Mouse (Mus musculus) cortical plate, adult 2 months (tissue): ENCODE data around the gene Trim50. TPM values are rescaled to one million over a fixed set of nuclear protein-coding genes. Genes with fewer than 3 reads are reported as not detected.

Source experiments
- H3K27ac ChIP-seq: fragments of 200-500 bp; 2 replicates; pipeline ENCODE4 v1.5.1; 2012; ENCODE audit warnings: low read length, control low read depth, inconsistent platforms; ENCODE audit not compliant: insufficient read depth
- H3K4me1 ChIP-seq: fragments of 200-500 bp; 2 replicates; pipeline ENCODE4 v1.6.1; 2011; ENCODE audit warnings: low read length; ENCODE audit not compliant: control insufficient read depth, insufficient read depth
- H3K4me3 ChIP-seq: fragments of 200-500 bp; 2 replicates; pipeline ENCODE4 v1.5.1; 2011; ENCODE audit warnings: mild to moderate bottlenecking, low read length, control low read depth; ENCODE audit not compliant: insufficient read depth
- CTCF ChIP-seq: fragments of 200-500 bp; IDR thresholded peaks from 2 replicates; pipeline ENCODE4 v1.5.1; 2011; ENCODE audit warnings: mild to moderate bottlenecking, control low read depth, low read length; ENCODE audit not compliant: insufficient read depth; ENCODE audit errors: extremely low read depth
- POLR2A ChIP-seq: fragments of 200-500 bp; IDR thresholded peaks from 2 replicates; pipeline ENCODE4 v1.6.1; 2011; ENCODE audit warnings: mild to moderate bottlenecking, low read length, control low read depth; ENCODE audit not compliant: insufficient read depth; ENCODE audit errors: extremely low read depth
- polyA plus RNA-seq: library from polyadenylated mRNA; depleted of rRNA; stranded (reverse); fragments of >200 nt; gene quantifications from 2 replicates; pipeline ENCODE4 v1.2.3, GENCODE M21; 2012; rRNA removed

Gene Trim50
- not detected in 2 replicates for polyA plus RNA-seq

DNA sequence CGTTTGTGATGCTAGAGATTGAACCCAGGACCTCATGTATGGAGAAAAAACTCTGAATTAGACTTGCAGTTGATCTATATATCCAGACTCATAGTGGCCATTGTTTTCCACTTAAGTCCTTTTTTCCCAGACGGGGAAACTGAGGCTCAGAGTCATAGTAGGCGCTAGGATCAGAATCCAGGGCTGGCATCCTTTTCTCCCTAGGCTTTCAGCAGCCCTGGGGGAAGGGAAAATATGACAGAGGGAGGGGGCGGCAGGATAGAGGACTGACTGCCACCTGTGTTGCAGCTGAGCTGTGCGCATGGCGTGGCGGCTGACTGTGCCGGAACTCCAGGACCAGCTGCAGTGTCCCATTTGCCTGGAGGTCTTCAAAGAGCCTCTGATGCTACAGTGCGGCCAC lies at the start of gene Trim50:
Trim50 (plus strand) TSS at position 301 of the 400 bp plus-strand sequence.
- TF ChIP-seq CTCF (no peak), POLR2A (no peak)
- no peak within 1 kb of the TSS for H3K4me3 ChIP-seq
- no peak within 1 kb of the TSS for H3K27ac ChIP-seq
- H3K4me1 ChIP-seq, result no peaks in the 10 kb centered on the region

DNA sequence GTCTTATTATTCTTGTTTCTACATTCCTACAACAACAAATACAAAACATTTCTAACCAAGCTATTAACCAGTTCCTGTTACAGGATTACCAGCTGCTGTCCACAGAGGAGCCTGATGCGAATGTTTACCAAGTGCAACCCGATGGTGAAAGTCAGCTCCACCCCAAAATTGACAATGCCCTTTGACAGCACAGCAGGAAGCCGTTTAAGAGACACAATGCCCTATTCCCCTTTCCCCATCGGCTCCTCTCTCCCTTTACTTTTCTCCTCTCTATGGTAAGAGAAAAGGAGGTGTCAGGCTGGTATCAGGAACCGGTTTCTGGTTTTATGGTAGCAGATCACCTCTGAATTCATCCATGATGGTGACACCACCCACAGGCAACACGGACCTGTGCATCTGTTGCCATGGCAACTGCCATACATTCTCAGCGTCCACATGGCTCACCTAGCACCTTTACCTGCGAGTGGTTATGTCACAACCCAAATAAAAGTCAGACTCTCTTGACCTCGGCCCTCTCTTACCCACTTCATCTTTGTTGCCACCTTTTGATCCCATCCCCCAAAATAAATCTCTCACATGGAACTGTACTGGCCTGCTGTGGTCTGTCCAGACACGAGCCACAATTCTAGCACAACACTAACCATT lies 46.7 kb upstream of the Trim50 start:
- no peak for TF ChIP-seq POLR2A
- no peak for TF ChIP-seq CTCF
- Histone ChIP-seq H3K4me1 (no peaks in the 10 kb centered on the region), H3K27ac (no peak overlapping the region)

DNA sequence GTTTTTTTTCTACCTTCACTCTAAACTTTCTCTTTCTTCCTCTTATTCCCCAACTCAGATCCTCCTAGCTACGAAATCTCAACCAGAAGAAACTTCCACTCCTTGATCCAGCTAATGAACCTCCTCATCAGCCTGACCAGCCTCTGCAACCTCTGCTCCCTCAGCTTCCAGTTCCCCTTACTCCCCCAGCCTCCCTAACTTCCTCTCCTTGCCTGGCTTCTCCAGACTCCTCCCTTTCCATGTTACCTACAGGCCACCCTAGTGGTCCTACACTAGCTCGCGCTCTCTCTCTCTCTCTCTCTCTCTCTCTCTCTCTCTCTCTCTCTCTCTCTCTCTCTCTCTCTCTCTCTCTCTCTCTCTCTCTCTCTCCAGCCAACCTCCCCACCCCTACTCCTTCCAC lies 36.9 kb upstream of the Trim50 start:
- TF ChIP-seq CTCF, result no peak
- no peak for TF ChIP-seq POLR2A
- Histone ChIP-seq H3K4me3 (no peak overlapping the region), H3K27ac (no peak overlapping the region), H3K4me1 (no peaks in the 10 kb centered on the region)

More for the DNA sequence above, 46.7 kb upstream of the Trim50 start:
- no peak overlapping the region for H3K4me3 ChIP-seq

- Histone ChIP-seq H3K4me1 (no peaks in the 10 kb centered on the region), H3K27ac (no peak overlapping the region), H3K4me3 (no peak overlapping the region)
- TF ChIP-seq POLR2A (no peak), CTCF (0 out of 2 replicates have a peak, but pooled peaks have one; percentile 13)
Measured at GRCm38 (mm10) chr5:135319856-135320255, 33.2 kb upstream of the Trim50 start.

DNA sequence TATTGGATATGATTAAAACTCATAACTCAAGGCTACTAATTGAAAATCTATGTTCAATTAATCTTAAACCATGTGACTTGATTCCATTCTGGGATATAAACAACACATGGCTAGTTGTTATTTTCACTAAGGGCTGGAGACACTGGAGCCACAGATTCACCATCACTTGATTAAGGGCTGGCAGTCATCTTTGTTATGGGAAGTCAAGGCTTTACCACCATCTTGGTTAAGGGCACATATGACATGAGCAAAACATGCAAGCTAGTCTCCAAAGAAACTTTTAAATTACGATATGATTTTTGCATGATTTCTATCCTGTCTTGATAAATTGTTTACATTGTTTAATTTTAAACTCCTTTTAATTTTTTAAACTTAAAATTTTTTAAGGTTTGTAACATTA lies 30.9 kb upstream of the Trim50 start:
- TF ChIP-seq CTCF, result no peak
- no peak for TF ChIP-seq POLR2A
- no peaks in the 10 kb centered on the region for H3K4me1 ChIP-seq
- H3K4me3 ChIP-seq, result no peak overlapping the region

DNA sequence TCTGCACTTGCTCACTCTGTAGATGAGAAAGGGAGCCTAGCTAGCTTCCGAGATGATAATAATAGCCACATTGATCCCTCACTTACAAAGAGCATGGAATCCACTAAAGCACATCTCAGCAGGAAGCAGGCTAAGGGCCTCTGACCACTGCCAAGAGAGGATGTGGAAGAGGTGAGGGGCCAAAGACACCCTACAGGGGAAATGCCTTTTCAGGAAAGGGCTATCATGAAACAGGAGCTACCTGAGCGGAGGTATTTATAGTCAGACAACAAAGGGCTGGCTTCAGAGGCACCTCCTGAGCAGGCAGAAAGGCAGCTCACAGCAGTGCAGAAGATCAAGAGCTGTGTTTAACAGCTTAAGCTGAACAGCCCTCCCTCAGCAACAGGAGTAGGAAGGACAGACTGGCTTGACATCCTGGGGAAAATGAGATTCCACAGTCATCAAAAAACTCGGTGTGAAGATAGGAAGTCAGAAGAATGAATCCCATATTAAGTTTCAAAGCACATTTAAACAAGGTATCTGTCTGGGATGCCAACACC lies 26.9 kb upstream of the Trim50 start:
- TF ChIP-seq CTCF, result no peak
- no peak for TF ChIP-seq POLR2A

More for the DNA sequence above, 30.9 kb upstream of the Trim50 start:
- no peak overlapping the region for H3K27ac ChIP-seq

DNA sequence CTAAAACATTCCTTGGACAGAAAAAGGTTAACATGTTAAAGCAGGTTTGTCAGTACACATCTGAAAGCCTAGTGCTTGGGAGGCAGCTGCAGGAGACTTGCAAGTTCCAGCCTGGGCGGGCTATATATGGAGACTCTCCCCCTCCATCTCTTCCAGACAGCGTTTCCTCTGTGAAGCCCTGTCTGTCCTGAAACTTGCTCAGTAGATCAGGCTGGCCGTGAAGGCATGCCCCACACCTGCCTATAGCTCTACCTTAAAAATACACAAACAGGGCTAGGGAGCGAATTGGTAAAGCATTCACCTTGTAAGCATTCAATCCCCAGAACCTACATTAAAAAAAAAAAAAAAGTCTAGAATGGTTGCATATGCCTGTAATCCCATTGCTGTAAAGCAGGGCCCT lies 23.6 kb upstream of the Trim50 start:
- no peak for TF ChIP-seq CTCF
- no peak for TF ChIP-seq POLR2A
- no peak overlapping the region for H3K27ac ChIP-seq
- H3K4me3 ChIP-seq, result no peak overlapping the region
- H3K4me1 ChIP-seq, result no peaks in the 10 kb centered on the region

More for the DNA sequence above, 26.9 kb upstream of the Trim50 start:
- Histone ChIP-seq H3K27ac (no peak overlapping the region), H3K4me1 (no peaks in the 10 kb centered on the region), H3K4me3 (no peak overlapping the region)

GRCm38 (mm10) chr5:135330201-135330600 lies 22.9 kb upstream of the Trim50 start:
- TF ChIP-seq CTCF (no peak), POLR2A (no peak)
- no peaks in the 10 kb centered on the region for H3K4me1 ChIP-seq
- no peak overlapping the region for H3K27ac ChIP-seq
- no peak overlapping the region for H3K4me3 ChIP-seq

DNA sequence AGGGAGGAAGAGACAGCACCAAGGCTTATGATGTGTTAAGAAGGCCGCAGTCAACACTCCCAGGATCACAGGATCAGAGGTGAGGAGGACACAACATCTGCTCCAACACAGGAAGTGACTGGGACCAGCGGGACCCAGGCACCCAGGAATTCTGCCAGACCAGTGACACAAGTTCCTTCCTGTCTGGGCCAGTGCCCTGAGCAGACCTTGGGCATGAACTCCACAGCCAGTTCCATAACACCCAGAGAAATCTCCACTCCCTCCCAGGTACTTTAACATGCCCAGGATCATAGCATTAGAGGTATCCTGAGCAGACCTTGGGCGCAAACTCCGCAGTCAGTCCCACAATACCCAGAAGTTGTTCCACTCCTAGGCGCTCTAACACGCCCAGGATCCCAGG lies 21.9 kb upstream of the Trim50 start:
- Histone ChIP-seq H3K4me3 (no peak overlapping the region), H3K4me1 (no peaks in the 10 kb centered on the region), H3K27ac (no peak overlapping the region)
- no peak for TF ChIP-seq CTCF
- no peak for TF ChIP-seq POLR2A

DNA sequence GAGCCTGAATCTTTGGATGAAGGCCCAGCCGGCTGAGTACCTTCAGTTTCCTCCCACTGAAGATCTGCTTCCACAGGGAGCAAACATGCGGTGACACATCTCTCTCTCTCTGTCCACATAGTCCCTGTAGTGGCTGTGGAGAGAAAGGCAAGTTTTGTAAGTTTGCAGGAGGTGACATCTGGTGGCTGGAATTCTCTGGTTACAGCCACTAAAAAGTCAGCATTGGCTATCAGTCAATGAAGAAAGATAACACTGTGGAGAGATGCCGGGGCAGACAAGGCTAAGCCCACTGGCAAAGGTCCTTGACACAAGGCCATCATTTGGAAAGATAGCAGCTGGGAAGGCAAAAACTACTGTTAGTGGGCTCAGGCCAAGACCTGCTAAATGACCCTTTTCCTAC lies 15.5 kb upstream of the Trim50 start:
- no peak for TF ChIP-seq POLR2A
- no peak for TF ChIP-seq CTCF
- no peaks in the 10 kb centered on the region for H3K4me1 ChIP-seq
- H3K4me3 ChIP-seq, result no peak overlapping the region
- H3K27ac ChIP-seq, result no peak overlapping the region
